Mouse (Mus musculus): ENCODE data around the gene Mark3. TPM values are rescaled to one million over a fixed set of nuclear protein-coding genes. Genes with fewer than 3 reads are reported as not detected.

Gene Mark3
- polyA plus RNA-seq, 1 experiment from 2014 or later = 25.8 TPM

DNA sequence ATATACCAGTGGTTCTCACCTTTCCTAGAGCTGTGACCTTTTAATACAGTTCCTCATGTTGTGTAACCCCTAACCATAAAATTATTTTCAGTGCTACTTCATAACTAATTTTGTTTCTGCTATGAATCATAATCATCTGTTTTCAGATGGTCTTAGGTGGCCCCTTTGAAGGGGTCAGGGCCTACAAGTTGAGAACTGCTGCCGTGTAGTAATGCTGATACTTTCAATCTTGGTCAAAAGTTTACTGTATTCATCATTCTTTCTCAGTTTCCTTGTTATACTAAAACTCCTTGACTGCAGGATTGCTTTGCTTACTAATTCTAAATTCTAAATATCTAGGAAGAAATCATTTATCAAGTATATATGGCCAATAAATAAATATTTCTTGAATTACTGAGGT, 10.1 kb downstream of the Mark3 start:
- TF ChIP-seq EP300 (IDR thresholded peaks at IDR 0.05) (no peak), CTCF (IDR thresholded peaks at IDR 0.05) (no peak)
- Histone ChIP-seq H3K27me3 (replicated peaks; ENCODE audit: insufficient read depth, low read length) (no peaks in the 10 kb centered on the region), H3K4me3 (ENCODE audit: low read depth, low read length) (no peak overlapping the region), H3K27ac (ENCODE audit: low read length) (no peak overlapping the region), H3K36me3 (ENCODE audit: insufficient read depth, low read length) (no peaks in the 10 kb centered on the region), H3K4me1 (ENCODE audit: insufficient read depth, low read depth, low read length) (no peaks in the 10 kb centered on the region), H3K4me2 (replicated peaks; ENCODE audit: low read depth, low read length) (no peak overlapping the region), H3K9ac (replicated peaks; ENCODE audit: low read depth) (no peak overlapping the region), H3K9me3 (ENCODE audit: low read length) (no peaks in the 10 kb centered on the region)
- no peak for DNase-seq (ENCODE audit: low spot score)
- 61% methylated on average over 1 of the region's 1 CpGs for WGBS
- no peak for ATAC-seq

DNA sequence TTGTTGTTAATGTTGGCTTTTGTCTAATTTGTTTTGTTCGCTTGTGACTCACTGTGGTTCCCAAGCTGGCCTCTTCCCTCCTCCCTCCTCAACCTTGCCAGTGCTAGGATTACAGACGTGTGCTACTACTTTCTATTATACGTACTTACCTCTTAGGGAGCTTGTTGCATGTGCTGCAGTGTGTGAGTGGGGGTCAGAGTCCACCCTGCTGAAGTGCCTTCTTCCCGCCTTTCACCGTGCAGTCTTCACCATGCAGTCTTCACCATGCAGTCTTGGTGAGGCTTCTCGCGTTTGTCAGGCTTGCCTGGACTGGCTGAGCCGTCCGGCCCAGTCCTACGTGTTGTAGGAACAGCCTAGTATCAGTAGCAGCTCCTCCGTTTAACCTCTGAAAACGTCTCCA, 12.9 kb downstream of the Mark3 start:
- WGBS = 78% methylated on average over 12 of the region's 12 CpGs
- Histone ChIP-seq H3K4me1 (ENCODE audit: insufficient read depth, low read depth, low read length) (no peaks in the 10 kb centered on the region; the same call in 1 of the 2 replicates), H3K4me2 (replicated peaks; ENCODE audit: low read depth, low read length) (no peak overlapping the region), H3K9me3 (ENCODE audit: low read length) (no peaks in the 10 kb centered on the region), H3K9ac (replicated peaks; ENCODE audit: low read depth) (no peak overlapping the region), H3K27ac (ENCODE audit: low read length) (no peak overlapping the region), H3K27me3 (replicated peaks; ENCODE audit: insufficient read depth, low read length) (no peaks in the 10 kb centered on the region), H3K4me3 (ENCODE audit: low read depth, low read length) (no peak overlapping the region), H3K36me3 (ENCODE audit: insufficient read depth, low read length) (no peaks in the 10 kb centered on the region)
- DNase-seq (ENCODE audit: low spot score) (no peak), ATAC-seq (no peak)
- TF ChIP-seq EP300 (IDR thresholded peaks at IDR 0.05) (no peak), CTCF (IDR thresholded peaks at IDR 0.05) (no peak)

DNA sequence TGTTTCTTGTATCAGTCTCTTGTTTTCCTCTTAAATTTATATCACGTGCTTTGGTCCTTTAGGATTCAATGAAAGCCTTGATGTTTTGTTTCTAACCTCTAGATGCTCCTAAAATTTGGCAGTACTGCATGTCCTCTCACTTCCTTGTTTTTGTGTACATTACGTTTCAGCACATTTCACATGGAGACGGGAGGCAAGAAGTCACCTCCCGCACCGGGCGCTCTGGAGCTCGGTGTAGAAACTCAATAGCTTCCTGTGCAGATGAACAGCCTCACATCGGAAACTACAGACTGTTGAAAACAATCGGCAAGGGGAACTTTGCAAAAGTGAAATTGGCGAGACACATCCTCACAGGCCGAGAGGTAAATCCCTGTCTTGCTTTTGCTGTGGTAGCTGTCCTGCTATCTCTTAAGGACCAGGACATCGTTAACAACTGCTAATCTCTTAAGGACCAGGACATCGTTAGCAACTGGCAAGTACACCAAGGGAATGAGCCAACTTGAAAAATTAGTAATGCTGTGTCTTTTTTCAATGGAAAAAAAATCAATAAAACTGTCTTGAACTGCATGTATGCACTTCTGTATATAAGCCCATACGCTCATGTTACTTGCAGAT, 18.2 kb downstream of the Mark3 start:
- H3K27me3 ChIP-seq (replicated peaks; ENCODE audit: insufficient read depth, low read length) = no peaks in the 10 kb centered on the region
- no peaks in the 10 kb centered on the region for H3K9me3 ChIP-seq (ENCODE audit: low read length)
- peaks cover 5% of the 10 kb centered on the region; the same call in 1 of the 2 replicates for H3K4me1 ChIP-seq (ENCODE audit: insufficient read depth, low read depth, low read length)
- no peak overlapping the region for H3K4me3 ChIP-seq (ENCODE audit: low read depth, low read length)
- peak; percentile 95 for TF ChIP-seq EP300 (IDR thresholded peaks at IDR 0.05)
- TF ChIP-seq CTCF (IDR thresholded peaks at IDR 0.05) = no peak
- ATAC-seq (peak; percentile 86), DNase-seq (ENCODE audit: low spot score) (peak; percentile 89)
- peaks cover 7% of the 10 kb centered on the region; the same call in 1 of the 2 replicates for H3K36me3 ChIP-seq (ENCODE audit: insufficient read depth, low read length)
- no peak overlapping the region for H3K9ac ChIP-seq (replicated peaks; ENCODE audit: low read depth)
- WGBS = 43% methylated on average over 14 of the region's 14 CpGs
- peak overlapping the region; percentile 58; the same call in 1 of the 2 replicates for H3K27ac ChIP-seq (ENCODE audit: low read length)
- H3K4me2 ChIP-seq (replicated peaks; ENCODE audit: low read depth, low read length) = peak overlapping the region; percentile 1; the same call in 1 of the 2 replicates

DNA sequence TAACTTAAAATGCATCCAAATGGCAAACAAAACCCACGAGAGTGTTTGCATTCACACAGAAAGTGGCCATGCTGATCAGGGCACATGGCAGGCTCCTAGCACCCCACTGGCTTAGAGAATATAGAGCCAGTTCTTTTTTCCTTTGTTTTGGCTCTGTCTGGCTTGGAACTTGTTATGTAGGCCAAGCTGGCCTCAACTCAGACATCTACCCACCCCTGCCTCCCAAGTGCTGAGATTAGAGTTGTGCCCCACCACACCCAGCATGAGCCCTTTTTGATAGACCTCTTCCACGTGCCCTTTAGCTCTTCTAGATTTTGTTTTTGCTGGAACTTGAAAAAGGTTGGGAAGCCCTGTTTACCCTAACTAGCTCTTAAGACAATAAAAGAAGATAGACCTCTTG, 19.5 kb downstream of the Mark3 start:
- Histone ChIP-seq H3K9me3 (ENCODE audit: low read length) (no peaks in the 10 kb centered on the region), H3K4me3 (ENCODE audit: low read depth, low read length) (no peak overlapping the region), H3K4me1 (ENCODE audit: insufficient read depth, low read depth, low read length) (peaks cover 5% of the 10 kb centered on the region; the same call in 1 of the 2 replicates), H3K9ac (replicated peaks; ENCODE audit: low read depth) (no peak overlapping the region), H3K27me3 (replicated peaks; ENCODE audit: insufficient read depth, low read length) (no peaks in the 10 kb centered on the region), H3K27ac (ENCODE audit: low read length) (no peak overlapping the region), H3K4me2 (replicated peaks; ENCODE audit: low read depth, low read length) (no peak overlapping the region), H3K36me3 (ENCODE audit: insufficient read depth, low read length) (peaks cover 14% of the 10 kb centered on the region)
- ATAC-seq = no peak
- TF ChIP-seq EP300 (IDR thresholded peaks at IDR 0.05) (no peak), CTCF (IDR thresholded peaks at IDR 0.05) (no peak)
- no peak for DNase-seq (ENCODE audit: low spot score)
- 72% methylated on average over 2 of the region's 2 CpGs for WGBS

DNA sequence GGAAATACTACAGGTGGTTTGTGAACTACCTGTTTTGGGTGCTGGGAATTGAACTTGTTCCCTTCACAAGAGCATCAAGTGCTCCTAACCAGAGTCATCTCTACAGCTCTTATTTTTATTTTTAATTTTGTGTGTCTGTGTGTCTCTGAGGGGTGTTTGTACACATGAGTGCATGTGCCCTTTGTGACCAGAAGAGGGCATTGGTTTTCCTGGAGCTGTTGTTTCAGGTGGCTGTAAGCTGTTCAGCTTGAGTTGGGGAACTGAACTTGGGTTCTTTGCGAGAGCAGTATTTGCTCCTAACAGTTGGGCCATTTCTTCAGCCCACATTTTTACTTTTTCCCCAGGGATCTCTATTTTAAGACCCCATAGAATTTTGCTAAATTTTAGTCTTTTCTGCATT, 23.0 kb downstream of the Mark3 start:
- no peak; the same call in 1 of the 2 replicates for TF ChIP-seq CTCF (IDR thresholded peaks at IDR 0.05)
- TF ChIP-seq EP300 (IDR thresholded peaks at IDR 0.05) = no peak
- Histone ChIP-seq H3K4me1 (ENCODE audit: insufficient read depth, low read depth, low read length) (peaks cover 5% of the 10 kb centered on the region; the same call in 1 of the 2 replicates), H3K9ac (replicated peaks; ENCODE audit: low read depth) (no peak overlapping the region), H3K4me3 (ENCODE audit: low read depth, low read length) (no peak overlapping the region), H3K27me3 (replicated peaks; ENCODE audit: insufficient read depth, low read length) (no peaks in the 10 kb centered on the region), H3K27ac (ENCODE audit: low read length) (no peak overlapping the region), H3K9me3 (ENCODE audit: low read length) (no peaks in the 10 kb centered on the region), H3K36me3 (ENCODE audit: insufficient read depth, low read length) (peaks cover 22% of the 10 kb centered on the region), H3K4me2 (replicated peaks; ENCODE audit: low read depth, low read length) (no peak overlapping the region)
- ATAC-seq (no peak), DNase-seq (ENCODE audit: low spot score) (no peak)
- 93% methylated on average over 1 of the region's 1 CpGs for WGBS

DNA sequence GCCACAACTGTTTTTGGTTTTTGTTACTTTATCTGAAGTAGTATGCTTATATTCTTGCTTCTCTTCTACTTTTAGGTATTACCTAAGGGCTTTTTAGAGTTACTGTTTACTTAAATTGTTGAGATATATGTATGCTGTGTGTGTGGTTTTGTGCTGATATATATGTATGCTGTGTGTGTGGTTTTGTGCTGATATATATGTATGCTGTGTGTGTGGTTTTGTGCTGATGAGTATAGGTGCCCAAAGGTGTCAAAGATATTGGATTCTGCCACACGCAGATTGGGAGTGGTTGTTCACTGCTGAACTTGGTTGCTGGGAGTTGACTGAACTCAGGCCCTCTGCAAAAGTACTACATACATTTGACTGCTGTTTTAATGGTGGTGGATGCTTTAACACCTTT, 24.6 kb downstream of the Mark3 start:
- 100% methylated on average over 1 of the region's 1 CpGs for WGBS
- DNase-seq (ENCODE audit: low spot score) = no peak
- H3K4me3 ChIP-seq (ENCODE audit: low read depth, low read length) = no peak overlapping the region
- ATAC-seq = no peak
- peaks cover 27% of the 10 kb centered on the region for H3K36me3 ChIP-seq (ENCODE audit: insufficient read depth, low read length)
- no peaks in the 10 kb centered on the region for H3K27me3 ChIP-seq (replicated peaks; ENCODE audit: insufficient read depth, low read length)
- H3K9me3 ChIP-seq (ENCODE audit: low read length) = no peaks in the 10 kb centered on the region
- H3K4me1 ChIP-seq (ENCODE audit: insufficient read depth, low read depth, low read length) = no peaks in the 10 kb centered on the region
- H3K27ac ChIP-seq (ENCODE audit: low read length) = no peak overlapping the region
- TF ChIP-seq EP300 (IDR thresholded peaks at IDR 0.05) (no peak), CTCF (IDR thresholded peaks at IDR 0.05) (no peak)
- no peak overlapping the region for H3K4me2 ChIP-seq (replicated peaks; ENCODE audit: low read depth, low read length)
- H3K9ac ChIP-seq (replicated peaks; ENCODE audit: low read depth) = no peak overlapping the region
